Mouse (Mus musculus): ENCODE data around the gene Vamp2. TPM values are rescaled to one million over a fixed set of nuclear protein-coding genes. Genes with fewer than 3 reads are reported as not detected.
A peak's percentile ranks its signal among the peaks of the same experiment; 100 is the strongest.

Vamp2 gene
- total and polyA plus RNA-seq, 2 experiments: 5.2 to 36.9 TPM

GRCm38 (mm10) chr11:69059357-69059974, 28.8 kb upstream of the Vamp2 start, which contains the start of gene Borcs6:
TSS of gene Borcs6 (plus strand) at chr11:69059717.
- H3K79me2 ChIP-seq (ENCODE audit: control insufficient read depth, insufficient read depth, low read length): no peaks in the 10 kb centered on the region
- peak within 1 kb of the TSS; percentile 98 for H3K27ac ChIP-seq (replicated peaks; ENCODE audit: insufficient read depth, low read depth, low read length)
- peak within 1 kb of the TSS; percentile 91 for H3K9ac ChIP-seq (ENCODE audit: low read depth, low read length)
- TF ChIP-seq POLR2A (IDR thresholded peaks at IDR 0.05; ENCODE audit: extremely low read depth, insufficient read depth, low read length): peak; percentile 79
- no peak for TF ChIP-seq CTCF (IDR thresholded peaks at IDR 0.05; ENCODE audit: low read depth, low read length)
- H3K4me1 ChIP-seq (ENCODE audit: control insufficient read depth, insufficient read depth, low read length): peaks cover 16% of the 10 kb centered on the region
- peak; percentile 97 for DNase-seq (ENCODE audit: extremely low read depth, low read depth, low spot score)
- H3K27me3 ChIP-seq (ENCODE audit: control insufficient read depth, insufficient read depth, low read length): no peaks in the 10 kb centered on the region
- no peaks in the 10 kb centered on the region for H3K36me3 ChIP-seq (ENCODE audit: control insufficient read depth, insufficient read depth, low read length)
- WGBS: under 1% methylated on average over 63 of the region's 64 CpGs
- peak within 1 kb of the TSS; percentile 100 for H3K4me3 ChIP-seq (ENCODE audit: insufficient read depth, low read depth, low read length)

DNA sequence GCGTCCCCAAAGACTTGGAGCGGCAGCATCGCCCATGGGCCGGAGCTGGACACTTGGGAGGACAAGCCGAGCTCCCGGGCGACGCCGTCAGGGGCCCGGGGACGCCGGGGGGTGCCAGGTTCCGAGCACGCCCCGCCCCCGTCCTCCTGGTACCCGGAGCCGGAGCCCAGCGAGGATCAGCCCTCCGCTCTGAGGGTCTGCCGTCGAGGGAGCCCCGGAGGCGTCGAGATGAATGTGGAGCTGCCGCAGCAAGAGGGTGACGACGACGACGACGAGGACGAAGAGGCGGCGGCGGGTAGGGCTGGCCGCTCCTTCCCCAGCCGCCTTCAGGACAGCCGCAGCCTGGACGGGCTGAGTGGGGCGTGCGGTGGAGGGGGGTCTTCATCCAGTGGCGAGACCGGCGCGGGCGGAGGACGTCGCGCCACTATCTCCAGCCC, 28.3 kb upstream of the Vamp2 start:
- TF ChIP-seq CTCF (IDR thresholded peaks at IDR 0.05; ENCODE audit: low read depth, low read length) (no peak), POLR2A (IDR thresholded peaks at IDR 0.05; ENCODE audit: extremely low read depth, insufficient read depth, low read length) (no peak)
- Histone ChIP-seq H3K4me1 (ENCODE audit: control insufficient read depth, insufficient read depth, low read length) (peaks cover 16% of the 10 kb centered on the region), H3K27me3 (ENCODE audit: control insufficient read depth, insufficient read depth, low read length) (no peaks in the 10 kb centered on the region), H3K36me3 (ENCODE audit: control insufficient read depth, insufficient read depth, low read length) (no peaks in the 10 kb centered on the region), H3K9ac (ENCODE audit: low read depth, low read length) (peak overlapping the region; percentile 91), H3K27ac (replicated peaks; ENCODE audit: insufficient read depth, low read depth, low read length) (peak overlapping the region; percentile 98), H3K79me2 (ENCODE audit: control insufficient read depth, insufficient read depth, low read length) (no peaks in the 10 kb centered on the region), H3K4me3 (ENCODE audit: insufficient read depth, low read depth, low read length) (peak overlapping the region; percentile 100)
- no peak for DNase-seq (ENCODE audit: extremely low read depth, low read depth, low spot score)
- under 1% methylated on average over 49 of the region's 49 CpGs for whole genome bisulfite sequencing

- no peaks in the 10 kb centered on the region for H3K36me3 ChIP-seq (ENCODE audit: control insufficient read depth, insufficient read depth, low read length)
- H3K79me2 ChIP-seq (ENCODE audit: control insufficient read depth, insufficient read depth, low read length): no peaks in the 10 kb centered on the region
- H3K4me3 ChIP-seq (ENCODE audit: insufficient read depth, low read depth, low read length): peak overlapping the region; percentile 100
- H3K9ac ChIP-seq (ENCODE audit: low read depth, low read length): peak overlapping the region; percentile 91
- peak overlapping the region; percentile 98; the same call in 1 of the 2 replicates for H3K27ac ChIP-seq (replicated peaks; ENCODE audit: insufficient read depth, low read depth, low read length)
- 5% methylated on average over 40 of the region's 40 CpGs for WGBS
- no peaks in the 10 kb centered on the region for H3K27me3 ChIP-seq (ENCODE audit: control insufficient read depth, insufficient read depth, low read length)
- TF ChIP-seq CTCF (IDR thresholded peaks at IDR 0.05; ENCODE audit: low read depth, low read length) (no peak), POLR2A (IDR thresholded peaks at IDR 0.05; ENCODE audit: extremely low read depth, insufficient read depth, low read length) (no peak)
- peaks cover 16% of the 10 kb centered on the region for H3K4me1 ChIP-seq (ENCODE audit: control insufficient read depth, insufficient read depth, low read length)
- peak; percentile 29 for DNase-seq (ENCODE audit: extremely low read depth, low read depth, low spot score)
Measured at GRCm38 (mm10) chr11:69060448-69061254, 27.6 kb upstream of the Vamp2 start.

GRCm38 (mm10) chr11:69061255-69061912, 26.9 kb upstream of the Vamp2 start:
- H3K36me3 ChIP-seq (ENCODE audit: control insufficient read depth, insufficient read depth, low read length): no peaks in the 10 kb centered on the region
- no peak overlapping the region for H3K27ac ChIP-seq (replicated peaks; ENCODE audit: insufficient read depth, low read depth, low read length)
- no peak for DNase-seq (ENCODE audit: extremely low read depth, low read depth, low spot score)
- TF ChIP-seq CTCF (IDR thresholded peaks at IDR 0.05; ENCODE audit: low read depth, low read length) (no peak), POLR2A (IDR thresholded peaks at IDR 0.05; ENCODE audit: extremely low read depth, insufficient read depth, low read length) (no peak)
- H3K79me2 ChIP-seq (ENCODE audit: control insufficient read depth, insufficient read depth, low read length): no peaks in the 10 kb centered on the region
- H3K27me3 ChIP-seq (ENCODE audit: control insufficient read depth, insufficient read depth, low read length): no peaks in the 10 kb centered on the region
- no peak overlapping the region; the same call in 1 of the 2 replicates for H3K4me3 ChIP-seq (ENCODE audit: insufficient read depth, low read depth, low read length)
- peaks cover 19% of the 10 kb centered on the region for H3K4me1 ChIP-seq (ENCODE audit: control insufficient read depth, insufficient read depth, low read length)
- peak overlapping the region; percentile 91; the same call in 1 of the 2 replicates for H3K9ac ChIP-seq (ENCODE audit: low read depth, low read length)
- WGBS: 55% methylated on average over 17 of the region's 17 CpGs

DNA sequence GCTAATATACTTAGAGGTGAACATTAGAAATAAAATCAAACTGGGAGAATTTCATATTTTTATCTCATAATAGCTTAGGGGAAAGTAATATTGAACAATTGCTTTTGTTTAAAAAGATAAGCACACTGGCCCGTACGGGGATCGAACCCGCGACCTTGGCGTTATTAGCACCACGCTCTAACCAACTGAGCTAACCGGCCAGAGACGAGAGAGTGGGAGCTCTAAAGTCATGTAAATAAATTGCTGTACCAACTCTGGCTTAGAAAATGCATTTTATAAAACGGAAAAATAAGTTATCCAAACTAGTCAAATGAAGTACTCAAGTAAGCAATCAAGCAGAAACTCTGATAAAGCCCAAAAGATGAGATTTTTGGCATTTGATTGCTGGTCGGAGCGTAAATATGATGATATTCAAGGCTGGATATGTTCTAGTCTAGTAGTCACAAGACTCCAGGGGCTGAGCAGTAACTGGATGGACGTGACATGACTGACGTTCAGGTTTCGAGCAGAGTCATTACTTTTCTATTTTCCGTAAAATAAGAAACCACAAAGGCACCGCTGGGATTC, 26.0 kb upstream of the Vamp2 start:
- Histone ChIP-seq H3K4me3 (ENCODE audit: insufficient read depth, low read depth, low read length) (peak overlapping the region; percentile 29), H3K27ac (replicated peaks; ENCODE audit: insufficient read depth, low read depth, low read length) (0 out of 2 replicates have a peak overlapping the region, but pooled peaks have one; percentile 27), H3K4me1 (ENCODE audit: control insufficient read depth, insufficient read depth, low read length) (peaks cover 20% of the 10 kb centered on the region), H3K36me3 (ENCODE audit: control insufficient read depth, insufficient read depth, low read length) (no peaks in the 10 kb centered on the region), H3K27me3 (ENCODE audit: control insufficient read depth, insufficient read depth, low read length) (no peaks in the 10 kb centered on the region), H3K79me2 (ENCODE audit: control insufficient read depth, insufficient read depth, low read length) (no peaks in the 10 kb centered on the region), H3K9ac (ENCODE audit: low read depth, low read length) (no peak overlapping the region)
- no peak for TF ChIP-seq CTCF (IDR thresholded peaks at IDR 0.05; ENCODE audit: low read depth, low read length)
- no peak for TF ChIP-seq POLR2A (IDR thresholded peaks at IDR 0.05; ENCODE audit: extremely low read depth, insufficient read depth, low read length)
- DNase-seq (ENCODE audit: extremely low read depth, low read depth, low spot score): peak; percentile 63
- WGBS: 1% methylated on average over 17 of the region's 17 CpGs

Measured in liver, adult 2 months (tissue).